Mouse (Mus musculus): ENCODE data around the gene Irgm1. TPM values are rescaled to one million over a fixed set of nuclear protein-coding genes. Genes with fewer than 3 reads are reported as not detected.
"Not testable (repeated sequence)": the region's sequence is repeated elsewhere in the genome, so short reads cannot be mapped to it uniquely, and the experiment has no call there.

Irgm1 gene
- 17.7 and 20.0 TPM in 2 replicates for polyA plus RNA-seq (2012; rRNA removed)

DNA sequence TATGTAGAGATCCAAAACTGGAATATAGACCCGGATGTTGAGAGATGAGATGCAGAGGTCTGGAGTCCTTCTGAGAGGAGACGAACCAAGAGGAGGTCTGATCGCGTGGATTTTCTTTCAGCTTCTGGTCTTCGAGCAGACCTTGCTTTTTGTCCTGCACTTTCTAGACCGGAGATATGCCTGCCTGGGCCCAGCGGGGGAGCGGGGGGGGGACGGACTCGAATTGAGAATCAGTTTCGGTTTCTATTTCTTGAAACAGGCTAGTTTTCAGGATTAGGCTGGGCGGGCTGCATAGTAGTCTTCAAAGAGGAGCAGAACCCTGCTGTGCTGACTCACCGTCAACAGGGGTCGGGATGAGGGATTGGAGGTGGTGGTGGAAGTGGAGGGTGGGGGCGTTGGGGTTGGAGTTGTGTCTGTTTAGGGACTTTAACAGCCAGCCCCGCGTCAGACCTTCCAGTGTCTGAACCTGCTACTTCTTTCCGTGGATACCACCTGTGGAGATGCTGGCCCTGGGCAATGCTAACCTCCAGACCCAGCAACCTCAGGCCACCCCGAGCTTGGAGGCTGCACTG, at the start of gene Irgm1:
Irgm1 (minus strand) TSS at position 483 of the 572 bp plus-strand sequence.
- TF ChIP-seq CTCF (IDR thresholded peaks at IDR 0.05; ENCODE audit: borderline replicate concordance, control insufficient read depth, extremely low read depth, insufficient read depth, low read length, poor library complexity) (no peak), POLR2A (IDR thresholded peaks at IDR 0.05; ENCODE audit: control insufficient read depth, extremely low read depth, insufficient read depth, low read length, poor library complexity) (no peak)
- DNase-seq = peak; percentile 77
- H3K27ac ChIP-seq (ENCODE audit: control insufficient read depth, insufficient read depth, low read length) = peak within 1 kb of the TSS; percentile 97
- H3K27me3 ChIP-seq (ENCODE audit: control insufficient read depth, insufficient read depth, low read length) = no peaks in the 10 kb centered on the region
- WGBS = under 1% methylated on average over 19 of the region's 19 CpGs
- peak within 1 kb of the TSS; percentile 98 for H3K4me3 ChIP-seq (ENCODE audit: control insufficient read depth, insufficient read depth, low read length)
- peaks cover 5% of the 10 kb centered on the region; the same call in 1 of the 2 replicates for H3K36me3 ChIP-seq (ENCODE audit: control insufficient read depth, insufficient read depth, low read length)
- H3K4me1 ChIP-seq (replicated peaks; ENCODE audit: control insufficient read depth, insufficient read depth, low read length) = peaks cover 18% of the 10 kb centered on the region

DNA sequence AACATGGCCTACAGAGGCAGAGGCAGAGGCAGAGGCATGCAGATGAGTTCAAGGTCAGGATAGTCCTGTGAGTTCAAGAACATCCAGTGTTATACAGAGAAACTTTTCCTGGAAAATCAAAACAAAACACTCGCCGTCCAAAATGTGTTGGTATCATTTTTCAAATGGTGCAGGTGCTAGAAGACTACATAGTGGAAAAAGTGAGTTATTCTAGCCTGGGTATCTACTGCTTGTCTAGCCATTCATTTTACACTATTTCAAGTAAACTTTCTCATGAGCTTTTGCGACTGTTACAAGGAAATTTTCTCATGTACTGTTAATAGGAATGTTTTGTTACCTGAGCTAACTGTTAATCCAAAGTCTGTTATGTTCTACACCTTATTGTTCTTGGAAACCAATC, 46.9 kb upstream of the Irgm1 start:
- H3K36me3 ChIP-seq (ENCODE audit: control insufficient read depth, insufficient read depth, low read length) = no peaks in the 10 kb centered on the region
- H3K4me1 ChIP-seq (replicated peaks; ENCODE audit: control insufficient read depth, insufficient read depth, low read length) = no peaks in the 10 kb centered on the region
- no peaks in the 10 kb centered on the region for H3K27me3 ChIP-seq (ENCODE audit: control insufficient read depth, insufficient read depth, low read length)
- no peak for DNase-seq
- no peak overlapping the region for H3K4me3 ChIP-seq (ENCODE audit: control insufficient read depth, insufficient read depth, low read length)
- no peak overlapping the region for H3K27ac ChIP-seq (ENCODE audit: control insufficient read depth, insufficient read depth, low read length)
- WGBS = 94% methylated on average over 3 of the region's 3 CpGs
- no peak for TF ChIP-seq CTCF (IDR thresholded peaks at IDR 0.05; ENCODE audit: borderline replicate concordance, control insufficient read depth, extremely low read depth, insufficient read depth, low read length, poor library complexity)
- TF ChIP-seq POLR2A (IDR thresholded peaks at IDR 0.05; ENCODE audit: control insufficient read depth, extremely low read depth, insufficient read depth, low read length, poor library complexity) = no peak

DNA sequence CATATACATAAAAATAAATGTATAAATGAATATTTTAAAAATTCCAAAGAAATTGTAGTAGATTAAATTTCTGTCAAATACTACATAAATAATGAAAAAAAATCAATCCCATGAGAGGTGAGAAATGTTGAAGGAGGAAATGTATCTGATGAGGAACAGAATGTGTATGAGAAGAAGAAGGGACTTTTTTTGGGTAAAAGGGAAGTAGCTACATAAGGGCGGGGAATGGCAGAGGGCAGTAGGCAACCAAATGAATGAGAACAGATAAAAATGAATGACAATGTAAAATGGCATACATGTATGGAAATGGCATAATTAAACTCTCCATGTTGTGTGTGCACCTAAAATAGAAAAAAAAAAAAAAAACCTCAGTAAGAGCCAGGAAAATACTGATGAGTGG, 42.1 kb upstream of the Irgm1 start:
- H3K4me3 ChIP-seq (ENCODE audit: control insufficient read depth, insufficient read depth, low read length) = no peak overlapping the region
- TF ChIP-seq POLR2A (IDR thresholded peaks at IDR 0.05; ENCODE audit: control insufficient read depth, extremely low read depth, insufficient read depth, low read length, poor library complexity) = no peak
- no peak for TF ChIP-seq CTCF (IDR thresholded peaks at IDR 0.05; ENCODE audit: borderline replicate concordance, control insufficient read depth, extremely low read depth, insufficient read depth, low read length, poor library complexity)
- no peaks in the 10 kb centered on the region for H3K27me3 ChIP-seq (ENCODE audit: control insufficient read depth, insufficient read depth, low read length)
- H3K36me3 ChIP-seq (ENCODE audit: control insufficient read depth, insufficient read depth, low read length) = no peaks in the 10 kb centered on the region
- no peak overlapping the region for H3K27ac ChIP-seq (ENCODE audit: control insufficient read depth, insufficient read depth, low read length)
- H3K4me1 ChIP-seq (replicated peaks; ENCODE audit: control insufficient read depth, insufficient read depth, low read length) = no peaks in the 10 kb centered on the region
- WGBS = 97% methylated on average over 1 of the region's 1 CpGs
- DNase-seq = no peak

DNA sequence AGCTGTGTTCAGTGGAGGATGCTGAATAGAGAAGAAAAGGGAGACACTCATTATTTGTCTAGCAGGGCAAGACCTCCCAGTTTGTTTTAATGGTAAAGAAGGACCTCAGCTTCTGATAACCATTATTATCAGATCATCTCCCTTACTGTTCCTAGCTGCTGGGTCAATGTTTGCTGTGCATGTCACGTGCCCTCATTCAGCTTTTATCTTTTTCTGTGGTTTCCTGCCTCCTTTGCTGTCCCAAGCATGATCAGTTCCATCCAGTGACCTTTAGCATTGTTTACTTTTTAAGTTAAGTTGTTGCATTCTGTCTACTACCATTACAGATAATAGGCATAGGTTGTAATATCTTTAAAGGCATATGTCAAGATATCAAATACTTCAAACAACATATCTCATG, 37.0 kb upstream of the Irgm1 start:
- WGBS = 57% methylated on average over 1 of the region's 1 CpGs
- Histone ChIP-seq H3K27me3 (ENCODE audit: control insufficient read depth, insufficient read depth, low read length) (no peaks in the 10 kb centered on the region), H3K27ac (ENCODE audit: control insufficient read depth, insufficient read depth, low read length) (no peak overlapping the region), H3K36me3 (ENCODE audit: control insufficient read depth, insufficient read depth, low read length) (no peaks in the 10 kb centered on the region), H3K4me3 (ENCODE audit: control insufficient read depth, insufficient read depth, low read length) (no peak overlapping the region), H3K4me1 (replicated peaks; ENCODE audit: control insufficient read depth, insufficient read depth, low read length) (no peaks in the 10 kb centered on the region)
- TF ChIP-seq POLR2A (IDR thresholded peaks at IDR 0.05; ENCODE audit: control insufficient read depth, extremely low read depth, insufficient read depth, low read length, poor library complexity) = no peak
- TF ChIP-seq CTCF (IDR thresholded peaks at IDR 0.05; ENCODE audit: borderline replicate concordance, control insufficient read depth, extremely low read depth, insufficient read depth, low read length, poor library complexity) = no peak
- no peak for DNase-seq

DNA sequence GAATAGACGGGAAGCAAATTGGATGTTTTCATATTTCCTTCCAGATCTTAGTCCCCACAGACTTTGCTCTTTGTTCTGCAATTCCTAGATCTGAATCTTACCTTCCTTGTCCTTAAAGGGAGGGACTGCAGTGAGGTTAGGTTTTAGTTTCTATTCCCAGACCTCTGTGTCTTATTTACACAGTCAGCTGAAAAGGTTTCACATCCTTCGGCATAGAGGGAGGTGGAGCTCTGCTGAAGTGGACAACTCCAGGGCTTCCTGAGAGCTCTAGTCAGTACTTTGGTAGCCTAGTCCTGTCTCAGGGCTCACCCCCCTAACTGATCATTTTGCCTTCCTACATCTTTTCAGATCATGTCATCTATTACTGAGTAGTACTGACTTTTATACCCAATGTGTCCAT, 30.5 kb upstream of the Irgm1 start, which contains the start of gene Gm5431:
Gm5431 (minus strand) TSS at position 194 of the 400 bp plus-strand sequence.
- no peak for TF ChIP-seq CTCF (IDR thresholded peaks at IDR 0.05; ENCODE audit: borderline replicate concordance, control insufficient read depth, extremely low read depth, insufficient read depth, low read length, poor library complexity)
- no peak for TF ChIP-seq POLR2A (IDR thresholded peaks at IDR 0.05; ENCODE audit: control insufficient read depth, extremely low read depth, insufficient read depth, low read length, poor library complexity)
- no peaks in the 10 kb centered on the region for H3K27me3 ChIP-seq (ENCODE audit: control insufficient read depth, insufficient read depth, low read length)
- no peak for DNase-seq
- H3K4me1 ChIP-seq (replicated peaks; ENCODE audit: control insufficient read depth, insufficient read depth, low read length) = no peaks in the 10 kb centered on the region
- WGBS = 58% methylated on average over 2 of the region's 2 CpGs
- H3K27ac ChIP-seq (ENCODE audit: control insufficient read depth, insufficient read depth, low read length) = no peak within 1 kb of the TSS
- no peak within 1 kb of the TSS for H3K4me3 ChIP-seq (ENCODE audit: control insufficient read depth, insufficient read depth, low read length)
- H3K36me3 ChIP-seq (ENCODE audit: control insufficient read depth, insufficient read depth, low read length) = no peaks in the 10 kb centered on the region

DNA sequence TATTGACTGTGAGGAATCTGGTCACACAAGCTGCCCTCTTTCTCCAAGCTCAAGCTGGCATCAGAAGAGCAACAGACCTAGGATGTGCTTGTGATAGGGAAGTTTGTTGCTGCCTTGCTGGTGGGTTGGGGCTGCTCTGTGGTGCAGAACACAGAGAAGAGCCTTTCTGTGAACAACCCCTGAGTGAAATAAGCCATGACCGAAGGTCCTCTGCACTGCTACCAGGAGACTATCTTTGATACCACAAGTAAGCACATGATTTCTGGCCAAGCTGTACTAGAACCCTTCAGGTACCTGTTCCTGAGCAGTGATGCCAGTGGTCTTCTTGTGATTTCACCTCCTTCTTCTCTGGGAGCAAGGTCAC, 30.1 kb upstream of the Irgm1 start:
- not testable (repeated sequence) for H3K27ac ChIP-seq (ENCODE audit: control insufficient read depth, insufficient read depth, low read length); H3K4me1 ChIP-seq (replicated peaks; ENCODE audit: control insufficient read depth, insufficient read depth, low read length); H3K4me3 ChIP-seq (ENCODE audit: control insufficient read depth, insufficient read depth, low read length); H3K36me3 ChIP-seq (ENCODE audit: control insufficient read depth, insufficient read depth, low read length); DNase-seq; H3K27me3 ChIP-seq (ENCODE audit: control insufficient read depth, insufficient read depth, low read length)
- 46% methylated on average over 1 of the region's 1 CpGs for WGBS

DNA sequence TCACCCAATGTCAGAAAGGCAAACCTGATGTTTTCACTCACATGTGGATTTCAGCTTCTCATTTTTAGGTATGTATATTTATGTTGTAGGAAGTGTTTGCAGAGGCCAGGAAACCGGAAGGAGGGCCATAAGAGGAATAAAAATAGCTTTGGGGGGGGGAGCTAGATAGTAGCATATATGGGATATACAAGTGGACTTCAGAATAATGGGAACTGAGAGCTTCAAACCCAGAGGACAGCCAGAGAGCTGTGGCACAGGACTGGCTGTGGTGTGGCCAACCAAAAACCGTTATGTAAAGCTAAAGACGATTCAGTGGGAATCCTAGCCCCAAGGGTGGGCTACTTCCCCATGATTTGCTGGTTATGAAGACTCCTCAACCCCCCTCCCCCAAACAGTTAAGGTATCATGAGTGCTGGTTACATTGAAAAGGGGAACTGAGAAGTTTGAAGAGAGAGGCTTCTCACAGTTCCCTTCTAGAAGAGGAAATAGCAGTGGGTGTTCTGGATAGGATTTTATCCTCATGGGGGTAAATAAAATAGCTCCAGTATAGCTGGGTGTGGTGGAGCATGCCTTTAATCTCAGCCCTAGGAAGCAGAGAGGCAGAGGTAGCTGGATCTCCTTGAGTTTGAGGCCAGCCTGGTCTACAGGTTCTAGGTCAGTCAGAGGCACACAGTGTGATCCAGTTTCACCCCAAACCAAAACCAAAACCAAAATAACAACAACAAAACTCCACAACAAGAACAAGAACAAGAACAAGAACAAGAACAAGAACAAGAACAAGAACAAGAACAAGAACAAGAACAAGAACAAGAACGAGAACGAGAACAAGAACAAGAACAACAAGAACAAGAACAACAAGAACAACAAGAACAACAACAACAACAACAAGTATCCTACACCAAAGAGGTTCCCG, 29.4 kb upstream of the Irgm1 start:
- not testable (repeated sequence) for DNase-seq; H3K36me3 ChIP-seq (ENCODE audit: control insufficient read depth, insufficient read depth, low read length); H3K4me1 ChIP-seq (replicated peaks; ENCODE audit: control insufficient read depth, insufficient read depth, low read length); H3K27ac ChIP-seq (ENCODE audit: control insufficient read depth, insufficient read depth, low read length); H3K4me3 ChIP-seq (ENCODE audit: control insufficient read depth, insufficient read depth, low read length); H3K27me3 ChIP-seq (ENCODE audit: control insufficient read depth, insufficient read depth, low read length)
- 57% methylated on average over 6 of the region's 6 CpGs for WGBS

Data from thymus, adult 2 months (tissue).